Mouse (Mus musculus) gonadal fat pad, adult 2 months (tissue): ENCODE results near the gene Slc35b4. TPM values are rescaled to one million over a fixed set of nuclear protein-coding genes. Genes with fewer than 3 reads are reported as not detected.

Experiments
- DNase-seq: peaks from one replicate; pipeline ENCODE4 v3.0.0-alpha.2; 2012; ENCODE audit warnings: low read depth
- polyA plus RNA-seq: library from polyadenylated mRNA; depleted of rRNA; stranded (reverse); fragments of >200 nt; gene quantifications from 2 replicates; pipeline ENCODE4 v1.2.3, GENCODE M21; 2012; rRNA removed

Slc35b4 gene
- polyA plus RNA-seq, 1 experiment = 63.9 TPM

DNA sequence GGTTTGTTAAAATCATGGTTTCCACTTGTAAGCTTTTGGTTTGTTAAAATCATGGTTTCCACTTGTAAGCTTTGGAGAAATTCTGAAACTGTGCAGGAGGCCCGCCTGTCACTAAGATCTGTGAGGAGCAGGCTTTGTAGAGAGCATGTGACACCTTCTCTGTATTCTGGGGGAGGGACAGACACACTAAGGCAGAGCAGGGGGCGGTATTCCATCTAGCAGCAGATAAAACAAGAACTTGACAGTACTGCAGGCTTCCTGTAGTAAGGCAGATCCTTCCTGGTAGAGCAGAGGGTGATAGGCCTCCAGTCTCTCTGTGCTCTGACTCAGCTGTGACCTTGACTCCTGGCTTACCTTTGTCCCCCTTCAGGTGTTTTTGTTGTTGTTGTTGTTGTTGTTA, 47.6 kb downstream of the Slc35b4 start:
- DNase-seq = no peak

DNA sequence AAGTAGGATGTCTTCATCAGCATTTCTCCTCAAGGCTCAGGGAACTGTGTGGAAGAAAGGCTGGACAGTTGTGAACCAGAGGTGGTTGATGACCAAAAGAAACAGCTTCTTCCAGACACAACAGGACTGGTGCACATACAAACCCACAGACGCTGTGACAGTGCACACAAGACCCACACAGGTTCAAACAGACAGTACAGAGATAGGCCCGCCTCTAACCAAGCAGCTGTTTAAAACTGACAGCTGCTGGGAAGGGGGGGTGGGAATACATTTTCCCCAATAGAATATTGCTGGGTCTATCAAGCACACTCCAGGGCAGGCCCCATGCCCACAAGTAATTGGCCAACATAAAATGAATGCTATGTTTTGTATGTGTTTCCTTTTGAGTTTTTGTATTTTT, 52.5 kb downstream of the Slc35b4 start:
- DNase-seq = no peak

DNA sequence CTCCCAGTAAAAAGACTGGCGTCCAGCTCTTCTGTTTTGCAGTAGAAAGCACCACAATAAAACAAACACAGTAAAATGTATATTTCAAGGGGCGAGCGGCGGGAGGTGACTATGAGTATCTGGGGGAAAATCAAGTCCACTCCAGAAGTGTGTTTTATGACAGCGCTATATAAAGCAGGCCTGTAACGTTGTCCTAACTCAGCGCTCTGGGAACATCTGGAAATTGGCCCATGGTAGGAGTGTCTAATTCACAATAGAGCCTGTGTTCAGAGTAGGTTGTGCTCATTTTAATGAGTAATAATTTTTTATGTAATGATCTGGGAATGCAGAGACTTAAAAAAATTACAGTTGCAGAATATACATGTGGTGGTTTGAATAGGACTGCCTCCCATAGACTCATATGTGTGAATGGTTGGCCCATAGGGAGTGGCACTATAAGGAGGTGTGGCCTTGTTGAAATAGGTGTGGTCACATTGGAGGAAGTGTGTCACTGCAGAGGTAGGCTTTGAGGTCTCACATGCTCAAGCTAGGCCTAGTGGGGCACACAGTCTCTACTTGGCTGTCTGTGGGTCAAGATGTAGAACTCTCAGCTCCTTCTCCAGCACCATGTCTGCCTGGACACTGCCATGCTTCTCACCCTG, 60.0 kb downstream of the Slc35b4 start:
- no peak for DNase-seq

DNA sequence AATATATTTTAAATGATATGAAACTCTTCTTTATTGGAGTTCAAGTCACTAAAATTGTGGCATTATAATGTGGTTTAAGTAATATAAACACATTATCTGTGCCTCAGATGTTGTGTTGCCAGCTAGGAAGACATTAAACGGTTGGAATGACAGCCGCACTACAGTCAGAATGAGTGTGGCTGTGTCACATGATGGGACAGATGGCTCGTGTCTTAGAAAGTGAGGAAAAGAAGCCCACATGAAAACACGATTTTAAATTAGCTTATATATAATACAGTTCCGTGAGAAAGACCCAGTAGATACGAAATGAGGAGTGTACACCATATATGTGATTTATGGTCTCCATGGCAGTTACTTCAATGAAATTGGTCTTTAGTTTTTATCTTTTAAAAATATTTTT, 65.5 kb downstream of the Slc35b4 start:
- DNase-seq = no peak

DNA sequence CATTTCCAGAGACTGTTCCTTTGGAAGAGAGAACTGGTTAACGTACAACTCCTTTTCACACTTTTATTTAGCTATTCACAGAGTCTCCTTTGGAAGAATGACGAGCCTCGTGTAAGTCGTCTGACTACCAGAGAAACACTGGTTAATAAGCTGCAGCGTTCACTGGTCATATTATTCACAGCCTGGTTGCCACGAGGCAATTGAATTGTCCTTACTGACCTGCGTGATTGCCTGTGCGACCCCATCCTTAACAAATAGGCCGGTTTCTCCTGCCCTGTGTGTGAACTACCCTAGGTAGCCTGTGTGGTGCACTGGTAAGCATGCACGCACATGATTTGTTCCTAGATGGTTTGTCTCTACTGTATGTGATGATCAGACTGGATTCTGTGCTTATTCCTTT, 66.3 kb downstream of the Slc35b4 start:
- DNase-seq = no peak

Other genes with a start within 250 kb of the Slc35b4 start
- 0.63 and 1.00 TPM in 2 replicates for gene Lrguk, start 147.7 kb downstream of the Slc35b4 start, polyA plus RNA-seq
- gene Akr1b3, start 140.4 kb upstream of the Slc35b4 start, polyA plus RNA-seq = 114 and 187 TPM in 2 replicates
- 8.9 and 15.1 TPM in 2 replicates for gene Akr1b8, start 177.0 kb upstream of the Slc35b4 start, polyA plus RNA-seq
- 42.6 and 44.5 TPM in 2 replicates for gene Akr1b10, start 207.1 kb upstream of the Slc35b4 start, polyA plus RNA-seq
- 497 and 1,133 TPM in 2 replicates for gene Akr1b7, start 235.2 kb upstream of the Slc35b4 start, polyA plus RNA-seq